Mouse (Mus musculus): Measurements from ENCODE around the gene Adamts18. TPM values are rescaled to one million over a fixed set of nuclear protein-coding genes. Genes with fewer than 3 reads are reported as not detected.
"Not testable (repeated sequence)": the region's sequence is repeated elsewhere in the genome, so short reads cannot be mapped to it uniquely, and the experiment has no call there.

The Adamts18 gene
- polyA plus RNA-seq, 2 experiments = 2.7 to 3.1 TPM

DNA sequence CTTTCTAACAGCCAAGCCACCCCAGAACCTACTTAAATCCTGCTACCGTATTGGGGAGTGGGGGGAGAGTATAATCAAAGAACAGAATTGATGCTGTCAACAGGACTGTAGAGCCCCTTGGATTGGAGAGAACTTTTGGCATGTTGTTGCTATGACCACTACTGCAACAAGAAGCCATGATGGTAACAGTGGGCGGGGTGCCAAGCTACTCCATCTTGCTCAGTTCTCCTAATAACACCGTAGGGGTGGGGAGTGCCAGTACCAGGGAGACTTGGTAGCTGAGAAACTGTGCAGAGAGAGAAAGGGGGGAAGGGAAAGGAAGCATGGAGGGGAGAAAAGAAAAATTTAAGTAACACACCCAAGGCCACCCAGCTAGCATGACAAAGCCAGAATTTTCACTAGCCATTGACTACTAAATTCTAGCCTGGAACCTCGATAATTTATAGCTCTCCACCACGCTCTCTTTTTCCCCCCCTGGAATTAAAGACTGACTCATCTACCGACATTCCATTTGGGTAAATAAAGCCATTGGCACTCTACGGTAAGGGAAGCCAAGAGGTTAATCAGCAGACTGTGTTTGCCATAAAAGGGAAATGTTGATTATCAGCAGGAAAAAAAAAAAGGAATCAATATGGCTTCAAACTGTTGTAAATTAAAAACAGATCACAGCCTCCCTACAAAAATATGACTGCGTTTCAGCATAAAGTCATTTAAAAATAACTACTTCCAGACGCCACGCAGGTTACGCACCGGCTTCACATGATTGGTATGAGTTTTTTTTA lies 44.5 kb downstream of the Adamts18 start:
- H3K4me3 ChIP-seq (replicated peaks; ENCODE audit: low read length) = no peak overlapping the region
- no peak for TF ChIP-seq POLR2A (IDR thresholded peaks at IDR 0.05; ENCODE audit: borderline replicate concordance, extremely low read depth, insufficient read depth, insufficient read length)
- H3K9ac ChIP-seq (ENCODE audit: low read depth, low read length, severe bottlenecking) = no peak overlapping the region
- peaks cover 8% of the 10 kb centered on the region; the same call in 1 of the 2 replicates for H3K4me1 ChIP-seq (ENCODE audit: control insufficient read depth, insufficient read depth, low read length)
- H3K27ac ChIP-seq (replicated peaks; ENCODE audit: low read depth, low read length) = no peak overlapping the region
- DNase-seq (ENCODE audit: low spot score) (peak; percentile 69), ATAC-seq (ENCODE audit: low FRiP score, low read depth) (peak; percentile 50; the same call in 1 of the 2 replicates)
- H3K9me3 ChIP-seq (ENCODE audit: control insufficient read depth, low read length) = no peaks in the 10 kb centered on the region
- 32% methylated on average over 12 of the region's 12 CpGs for WGBS
- no peaks in the 10 kb centered on the region for H3K36me3 ChIP-seq (ENCODE audit: control insufficient read depth, insufficient read depth, low read length)
- H3K4me2 ChIP-seq (replicated peaks; ENCODE audit: low read depth, low read length, severe bottlenecking) = no peak overlapping the region
- H3K27me3 ChIP-seq (ENCODE audit: control insufficient read depth, insufficient read depth, low read length) = no peaks in the 10 kb centered on the region

DNA sequence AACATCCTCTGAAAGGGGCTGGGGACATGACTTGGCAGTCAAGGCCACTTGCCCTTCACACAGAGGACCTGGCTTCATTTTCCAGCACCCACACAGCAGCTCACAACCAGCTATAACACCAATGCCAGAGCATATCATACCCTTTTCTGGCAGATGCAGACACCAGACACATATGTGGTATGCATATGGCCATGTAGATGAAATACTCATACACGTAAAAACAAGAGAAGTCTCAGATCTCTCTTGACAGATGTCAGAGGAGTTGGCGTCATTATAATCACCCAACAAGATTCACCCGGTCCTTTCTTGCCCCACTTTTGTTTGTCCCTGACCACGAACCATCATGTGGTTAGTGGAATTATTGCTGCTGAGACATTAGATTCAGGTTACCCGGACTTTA lies 47.0 kb downstream of the Adamts18 start:
- ATAC-seq (ENCODE audit: low FRiP score, low read depth) (no peak), DNase-seq (ENCODE audit: low spot score) (no peak)
- H3K4me3 ChIP-seq (replicated peaks; ENCODE audit: low read length) = no peak overlapping the region
- H3K9ac ChIP-seq (ENCODE audit: low read depth, low read length, severe bottlenecking) = no peak overlapping the region
- H3K4me1 ChIP-seq (ENCODE audit: control insufficient read depth, insufficient read depth, low read length) = peaks cover 8% of the 10 kb centered on the region; the same call in 1 of the 2 replicates
- no peak overlapping the region for H3K4me2 ChIP-seq (replicated peaks; ENCODE audit: low read depth, low read length, severe bottlenecking)
- no peaks in the 10 kb centered on the region for H3K27me3 ChIP-seq (ENCODE audit: control insufficient read depth, insufficient read depth, low read length)
- H3K27ac ChIP-seq (replicated peaks; ENCODE audit: low read depth, low read length) = no peak overlapping the region
- no peaks in the 10 kb centered on the region for H3K9me3 ChIP-seq (ENCODE audit: control insufficient read depth, low read length)
- TF ChIP-seq POLR2A (IDR thresholded peaks at IDR 0.05; ENCODE audit: borderline replicate concordance, extremely low read depth, insufficient read depth, insufficient read length) = no peak
- H3K36me3 ChIP-seq (ENCODE audit: control insufficient read depth, insufficient read depth, low read length) = no peaks in the 10 kb centered on the region
- WGBS = 71% methylated on average over 5 of the region's 5 CpGs

DNA sequence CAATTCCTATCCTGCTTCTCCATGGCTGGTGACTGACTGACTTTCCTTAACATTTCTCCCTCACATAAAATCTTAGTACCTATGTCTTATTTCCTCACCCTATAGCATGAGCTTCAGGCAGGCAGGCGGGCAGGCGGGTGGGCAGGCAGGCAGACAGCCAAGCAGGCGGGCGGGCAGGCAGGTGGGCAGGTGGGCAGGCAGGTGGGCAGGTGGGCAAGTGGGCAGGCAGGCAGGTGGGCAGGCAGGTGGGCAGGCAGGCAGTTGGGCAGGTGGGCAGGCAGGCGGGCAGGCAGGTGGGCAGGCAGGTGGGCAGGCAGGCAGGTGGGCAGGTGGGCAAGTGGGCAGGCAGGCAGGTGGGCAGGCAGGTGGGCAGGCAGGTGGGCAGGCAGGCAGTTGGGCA lies 48.0 kb downstream of the Adamts18 start:
- H3K4me2 ChIP-seq (replicated peaks; ENCODE audit: low read depth, low read length, severe bottlenecking); H3K9ac ChIP-seq (ENCODE audit: low read depth, low read length, severe bottlenecking); DNase-seq (ENCODE audit: low spot score); H3K27ac ChIP-seq (replicated peaks; ENCODE audit: low read depth, low read length); ATAC-seq (ENCODE audit: low FRiP score, low read depth); H3K36me3 ChIP-seq (ENCODE audit: control insufficient read depth, insufficient read depth, low read length); H3K27me3 ChIP-seq (ENCODE audit: control insufficient read depth, insufficient read depth, low read length); H3K4me3 ChIP-seq (replicated peaks; ENCODE audit: low read length); H3K9me3 ChIP-seq (ENCODE audit: control insufficient read depth, low read length); H3K4me1 ChIP-seq (ENCODE audit: control insufficient read depth, insufficient read depth, low read length): not testable (repeated sequence)
- WGBS = 99% methylated on average over 4 of the region's 5 CpGs

DNA sequence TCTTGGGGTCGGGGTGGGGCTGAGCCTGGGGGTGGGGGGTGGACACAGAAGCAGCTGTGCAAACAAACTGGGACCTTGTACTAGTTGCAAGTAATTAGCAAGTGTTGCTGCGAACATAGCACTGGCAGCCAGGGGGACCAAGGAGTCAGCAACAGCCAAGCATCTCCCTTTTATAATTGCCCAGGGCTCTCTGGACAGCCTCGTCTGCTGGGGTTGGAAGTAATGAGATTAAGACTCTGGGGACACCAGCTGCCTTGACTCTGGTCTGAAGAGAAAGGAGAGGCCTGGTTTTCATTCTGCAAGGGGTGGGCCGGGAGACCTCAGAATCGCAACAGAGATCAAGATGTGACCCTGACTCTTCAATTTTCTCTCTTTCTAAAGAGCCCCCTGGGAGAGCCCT lies 49.0 kb downstream of the Adamts18 start:
- Histone ChIP-seq H3K9me3 (ENCODE audit: control insufficient read depth, low read length) (no peaks in the 10 kb centered on the region), H3K9ac (ENCODE audit: low read depth, low read length, severe bottlenecking) (no peak overlapping the region), H3K36me3 (ENCODE audit: control insufficient read depth, insufficient read depth, low read length) (no peaks in the 10 kb centered on the region), H3K27ac (replicated peaks; ENCODE audit: low read depth, low read length) (no peak overlapping the region), H3K4me3 (replicated peaks; ENCODE audit: low read length) (no peak overlapping the region), H3K4me2 (replicated peaks; ENCODE audit: low read depth, low read length, severe bottlenecking) (no peak overlapping the region), H3K27me3 (ENCODE audit: control insufficient read depth, insufficient read depth, low read length) (no peaks in the 10 kb centered on the region), H3K4me1 (ENCODE audit: control insufficient read depth, insufficient read depth, low read length) (peaks cover 6% of the 10 kb centered on the region; the same call in 1 of the 2 replicates)
- ATAC-seq (ENCODE audit: low FRiP score, low read depth) (no peak), DNase-seq (ENCODE audit: low spot score) (no peak)
- TF ChIP-seq POLR2A (IDR thresholded peaks at IDR 0.05; ENCODE audit: borderline replicate concordance, extremely low read depth, insufficient read depth, insufficient read length) = no peak
- 23% methylated on average over 5 of the region's 5 CpGs for WGBS

DNA sequence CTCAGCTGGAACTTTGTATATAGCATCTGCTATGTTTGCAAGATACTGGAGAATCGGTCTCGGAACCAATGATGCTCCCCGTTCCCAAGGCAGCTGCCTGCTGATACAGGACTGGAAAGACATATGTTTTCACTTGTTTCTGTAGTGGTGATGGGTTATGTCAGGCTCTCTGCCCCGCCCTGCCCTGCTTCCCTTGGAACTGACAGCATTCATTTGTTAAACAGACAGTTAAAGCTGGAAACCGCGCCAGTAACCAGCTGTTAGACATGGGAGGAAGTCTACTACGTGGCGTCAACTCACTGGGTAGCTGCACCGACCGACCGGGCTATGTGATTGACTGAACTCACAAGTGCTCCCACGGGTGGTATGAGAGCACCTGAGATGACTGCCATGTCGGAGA lies 56.7 kb downstream of the Adamts18 start:
- no peaks in the 10 kb centered on the region for H3K9me3 ChIP-seq (ENCODE audit: control insufficient read depth, low read length)
- TF ChIP-seq POLR2A (IDR thresholded peaks at IDR 0.05; ENCODE audit: borderline replicate concordance, extremely low read depth, insufficient read depth, insufficient read length) = no peak
- H3K4me3 ChIP-seq (replicated peaks; ENCODE audit: low read length) = no peak overlapping the region
- H3K27ac ChIP-seq (replicated peaks; ENCODE audit: low read depth, low read length) = no peak overlapping the region
- no peak overlapping the region for H3K9ac ChIP-seq (ENCODE audit: low read depth, low read length, severe bottlenecking)
- ATAC-seq (ENCODE audit: low FRiP score, low read depth) = no peak
- no peaks in the 10 kb centered on the region for H3K27me3 ChIP-seq (ENCODE audit: control insufficient read depth, insufficient read depth, low read length)
- H3K4me2 ChIP-seq (replicated peaks; ENCODE audit: low read depth, low read length, severe bottlenecking) = no peak overlapping the region
- DNase-seq (ENCODE audit: low spot score) = no peak
- peaks cover 14% of the 10 kb centered on the region for H3K4me1 ChIP-seq (ENCODE audit: control insufficient read depth, insufficient read depth, low read length)
- no peaks in the 10 kb centered on the region for H3K36me3 ChIP-seq (ENCODE audit: control insufficient read depth, insufficient read depth, low read length)
- 40% methylated on average over 13 of the region's 13 CpGs for WGBS
